ENCODE assay signal across 8 mouse cellular contexts in genomic region chr6:29985058-29985498, GRCm38 (mm10).
DNase-seq lines count a peak whose midpoint lies in the region; ATAC-seq and TF ChIP-seq lines count a peak whose summit lies in the region.

No protein-coding gene starts in this region.

- TF ChIP-seq CTCF in cerebellum, adult 2 months (IDR thresholded peaks at IDR 0.05; ENCODE audit: borderline replicate concordance, insufficient read depth, low read depth, low read length), result no peak
- no peak for TF ChIP-seq CTCF in forebrain, postnatal 0 days (IDR thresholded peaks at IDR 0.05; ENCODE audit: low read depth)

- H3K4me1 ChIP-seq in cerebellum, adult 2 months (ENCODE audit: control insufficient read depth, insufficient read depth, low read length), result no peaks in the 10 kb centered on the region
- no peaks in the 10 kb centered on the region for H3K4me1 ChIP-seq in forebrain, postnatal 0 days (ENCODE audit: insufficient read depth)
- H3K4me1 ChIP-seq in lung, embryonic 16.5 days (replicated peaks; ENCODE audit: control insufficient read depth, insufficient read depth, low read length), result peaks cover 8% of the 10 kb centered on the region

- TF ChIP-seq POLR2A in cerebellum, adult 2 months (IDR thresholded peaks at IDR 0.05; ENCODE audit: borderline replicate concordance, insufficient read depth, low read length), result no peak

- peak; percentile 83 for ATAC-seq in forebrain, postnatal 0 days
- ATAC-seq in lung, embryonic 16.5 days (ENCODE audit: low read depth), result peak; percentile 89

- H3K4me3 ChIP-seq in cerebellum, adult 2 months (replicated peaks; ENCODE audit: insufficient read depth, low read depth, low read length), result peak overlapping the region; percentile 53
- peak overlapping the region; percentile 48 for H3K4me3 ChIP-seq in forebrain, postnatal 0 days (ENCODE audit: low read depth, low read length)
- H3K4me3 ChIP-seq in lung, embryonic 16.5 days (ENCODE audit: low read length), result peak overlapping the region; percentile 66

- intact Hi-C loops in heart, postnatal 36 days (cut with DNase I), result loop anchor here (2.0 kb wide), 1 partner anchor 64 kb away; no protein-coding TSS in a partner anchor

- no peaks in the 10 kb centered on the region for H3K36me3 ChIP-seq in forebrain, postnatal 0 days (ENCODE audit: insufficient read depth)
- H3K36me3 ChIP-seq in lung, embryonic 16.5 days (ENCODE audit: control insufficient read depth, insufficient read depth, low read length), result no peaks in the 10 kb centered on the region

- peak overlapping the region; percentile 95 for H3K4me2 ChIP-seq in forebrain, postnatal 0 days (ENCODE audit: low read depth)
- H3K4me2 ChIP-seq in lung, embryonic 16.5 days (ENCODE audit: low read depth, low read length), result peak overlapping the region; percentile 94

- H3K9me3 ChIP-seq in forebrain, postnatal 0 days (ENCODE audit: low read length), result no peaks in the 10 kb centered on the region
- H3K9me3 ChIP-seq in lung, embryonic 16.5 days (ENCODE audit: control insufficient read depth, low read length), result no peaks in the 10 kb centered on the region

- peak overlapping the region; percentile 43; the same call in 1 of the 2 replicates for H3K9ac ChIP-seq in forebrain, postnatal 0 days
- peak overlapping the region; percentile 70 for H3K9ac ChIP-seq in lung, embryonic 16.5 days (ENCODE audit: low read length)

- no peak overlapping the region for H3K27ac ChIP-seq in cerebellum, adult 2 months (ENCODE audit: insufficient read depth, low read length)
- H3K27ac ChIP-seq in forebrain, postnatal 0 days (ENCODE audit: low read depth, low read length), result no peak overlapping the region
- peak overlapping the region; percentile 37 for H3K27ac ChIP-seq in lung, embryonic 16.5 days (ENCODE audit: low read length)

- peak; percentile 91 for DNase-seq in MEL-GATA-1-ER (ENCODE audit: extremely low read depth, low read depth)
- DNase-seq in cerebellum, adult 2 months, result peak; percentile 33 to 42
- peak; percentile 42 for DNase-seq in forebrain, postnatal 0 days
- peak; percentile 87 for DNase-seq in heart, postnatal 36 days
- DNase-seq in layer of hippocampus, adult 18-20 months (ENCODE audit: low spot score in 2 of 2), result peak; percentile 19 to 43
- DNase-seq in ovary, adult 18-20 months (ENCODE audit: low spot score), result peak; percentile 82
- peak; percentile 87 for DNase-seq in thymus, postnatal 14 days

- WGBS in cerebellum, adult 2 months, result under 1% methylated on average over 37 of the region's 37 CpGs
- WGBS in forebrain, postnatal 0 days, result 3% methylated on average over 37 of the region's 37 CpGs
- WGBS in lung, embryonic 16.5 days, result under 1% methylated on average over 31 of the region's 37 CpGs

- H3K27me3 ChIP-seq in cerebellum, adult 2 months (ENCODE audit: control insufficient read depth, insufficient read depth, low read length), result no peaks in the 10 kb centered on the region
- H3K27me3 ChIP-seq in forebrain, postnatal 0 days (ENCODE audit: insufficient read depth, low read length), result no peaks in the 10 kb centered on the region
- H3K27me3 ChIP-seq in lung, embryonic 16.5 days (ENCODE audit: control insufficient read depth, insufficient read depth, low read depth, low read length), result 0 out of 2 replicates have a peak, but pooled peaks cover 2% of the 10 kb centered on the region

Comparison
In these comparisons a context has a peak if more than half of its experiments do, and no peak if none do; other contexts are left out.
1. DNase-seq: peak in every context shown above with its lines; median percentile 91 in MEL-GATA-1-ER; 87 in heart, postnatal 36 days; 87 in thymus, postnatal 14 days; 82 in ovary, adult 18-20 months; 42 in forebrain, postnatal 0 days; 38 in cerebellum, adult 2 months; 31 in layer of hippocampus, adult 18-20 months.